Mouse (Mus musculus) E14TG2a.4 (cell line): Measurements from ENCODE around the gene Tut4.

ENCODE experiments used
- CTCF ChIP-seq: conservative IDR thresholded peaks from 2 replicates; pipeline ENCODE4 v1.5.1; 2014; ENCODE audit warnings: low read length
- NANOG ChIP-seq: IDR thresholded peaks from 2 replicates; pipeline ENCODE4 v1.6.1; 2014; ENCODE audit warnings: borderline replicate concordance, low read length, mixed read lengths
- POU5F1 ChIP-seq: IDR thresholded peaks from 2 replicates; pipeline ENCODE4 v1.6.1; 2014; ENCODE audit warnings: low read length, borderline replicate concordance

- no peak for TF ChIP-seq CTCF
- no peak for TF ChIP-seq POU5F1
- TF ChIP-seq NANOG = no peak
Measured at GRCm38 (mm10) chr4:108434781-108435180, 24.4 kb upstream of the Tut4 start.
